Mouse (Mus musculus) ES-E14 (cell line): Measurements from ENCODE around the gene Man1c1.

Experiments used
- CHD2 ChIP-seq: IDR thresholded peaks from 2 replicates; pipeline ENCODE4 v1.6.1; 2014; ENCODE audit warnings: mild to moderate bottlenecking, low read depth, low read length, inconsistent platforms
- HCFC1 ChIP-seq: IDR thresholded peaks from 2 replicates; pipeline ENCODE4 v1.6.1; 2012; ENCODE audit warnings: low read length, inconsistent platforms, borderline replicate concordance; ENCODE audit not compliant: insufficient read depth
- MAFK ChIP-seq: IDR thresholded peaks from 2 replicates; pipeline ENCODE4 v1.6.1; 2014; ENCODE audit warnings: mild to moderate bottlenecking, low read depth, low read length, inconsistent platforms; ENCODE audit not compliant: insufficient read depth
- ZC3H11A ChIP-seq: IDR thresholded peaks from 2 replicates; pipeline ENCODE4 v1.6.1; 2012; ENCODE audit warnings: low read depth, mild to moderate bottlenecking, inconsistent platforms, low read length, borderline replicate concordance

DNA sequence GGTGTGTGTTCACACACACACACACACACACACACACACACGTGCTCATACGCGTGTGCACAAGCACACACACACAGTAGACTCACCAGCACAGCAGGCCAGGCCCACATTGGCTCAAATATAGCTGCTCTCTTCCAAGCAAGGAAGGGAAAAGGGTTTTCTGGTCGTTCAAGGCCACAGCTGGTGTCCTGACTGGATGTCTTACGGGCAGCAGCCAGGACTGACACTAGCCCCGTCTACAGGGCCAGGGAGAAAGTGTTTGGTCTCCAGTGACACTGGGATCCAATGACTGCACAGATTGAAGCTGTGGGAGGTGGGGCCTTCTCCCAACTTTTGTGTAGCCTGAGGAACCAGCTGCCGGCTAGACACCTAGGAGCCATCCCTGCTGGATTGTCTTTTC is 52.7 kb downstream of the Man1c1 start:
- TF ChIP-seq ZC3H11A (no peak), CHD2 (no peak), HCFC1 (no peak), MAFK (no peak)
